Mouse (Mus musculus) G1E (cell line): ENCODE results near the gene Gucy1a1.

Experiments used
- CTCF ChIP-seq: IDR thresholded peaks from 2 replicates; pipeline ENCODE4 v1.5.1; 2012; ENCODE audit warnings: low read depth, low read length, inconsistent platforms, mixed read lengths
- GATA1 ChIP-seq: IDR thresholded peaks from 2 replicates; pipeline ENCODE4 v1.6.1; 2012; ENCODE audit warnings: borderline replicate concordance, low read length, inconsistent platforms, mixed read lengths
- GATA2 ChIP-seq: IDR thresholded peaks from 2 replicates; pipeline ENCODE4 v1.6.1; 2012; ENCODE audit warnings: low read depth, low read length, inconsistent platforms, borderline replicate concordance
- POLR2AphosphoS5 ChIP-seq: IDR thresholded peaks from 2 replicates; pipeline ENCODE4 v1.6.1; 2012; ENCODE audit warnings: low read depth, low read length, inconsistent platforms; ENCODE audit not compliant: insufficient replicate concordance
- TAL1 ChIP-seq: conservative IDR thresholded peaks from 2 replicates; pipeline ENCODE4 v1.6.1; 2012; ENCODE audit warnings: low read depth, low read length, inconsistent platforms, mixed read lengths

- TF ChIP-seq CTCF (no peak), TAL1 (no peak), POLR2AphosphoS5 (no peak), GATA2 (no peak), GATA1 (no peak)
Measured at GRCm38 (mm10) chr3:82073741-82074181, 71.8 kb downstream of the Gucy1a1 start.
